Mouse (Mus musculus) liver, embryonic 16.5 days (tissue): ENCODE results near the gene Slc25a15. TPM values are rescaled to one million over a fixed set of nuclear protein-coding genes. Genes with fewer than 3 reads are reported as not detected.

Source experiments
- ATAC-seq: fragments of 200-750 bp; cut with Nextera tagmentation; 2 replicates; pipeline ENCODE4 v1.8.0; 2017; ENCODE audit warnings: low read depth, mild to moderate bottlenecking, moderate number of reproducible peaks, moderate library complexity
- H3K27ac ChIP-seq: fragments of 300-500 bp; sonication (generic); 2 replicates; pipeline ENCODE4 v1.5.1; 2014; ENCODE audit warnings: mild to moderate bottlenecking, low read length
- H3K27me3 ChIP-seq: fragments of 300-500 bp; sonication (generic); 2 replicates; pipeline ENCODE4 v1.6.1; 2014; ENCODE audit warnings: low read depth, low read length, mixed read lengths; ENCODE audit not compliant: control insufficient read depth, insufficient read depth
- H3K36me3 ChIP-seq: fragments of 300-500 bp; sonication (generic); 2 replicates; pipeline ENCODE4 v1.6.1; 2014; ENCODE audit warnings: mild to moderate bottlenecking; ENCODE audit not compliant: control insufficient read depth, insufficient read depth
- H3K4me1 ChIP-seq: fragments of 300-500 bp; sonication (generic); 2 replicates; pipeline ENCODE4 v1.6.1; 2014; ENCODE audit warnings: low read depth, low read length, mixed read lengths; ENCODE audit not compliant: control insufficient read depth
- H3K4me2 ChIP-seq: fragments of 300-500 bp; sonication (generic); 2 replicates; pipeline ENCODE4 v1.6.1; 2014; ENCODE audit warnings: low read depth, low read length, mixed read lengths
- H3K4me3 ChIP-seq: fragments of 300-500 bp; sonication (generic); 2 replicates; pipeline ENCODE4 v1.5.1; 2014; ENCODE audit warnings: low read depth, mild to moderate bottlenecking, low read length
- H3K9ac ChIP-seq: fragments of 300-500 bp; sonication (generic); 2 replicates; pipeline ENCODE4 v1.6.1; 2014; ENCODE audit warnings: low read depth, low read length
- H3K9me3 ChIP-seq: fragments of 300-500 bp; sonication (generic); replicated peaks from 2 replicates; pipeline ENCODE4 v1.6.1; 2016; ENCODE audit warnings: low read length; ENCODE audit not compliant: control insufficient read depth
- WGBS: fragments of 180-500 bp; shearing (Covaris S2); extraction: QIAGEN DNeasy Blood & Tissue Kit; methylation state at CpG from one replicate; pipeline ENCODE4 v1.1.7; 2014; ENCODE audit not compliant: insufficient replicate concordance; 5-methylcytosine and 5-hydroxymethylcytosine counted together
- polyA plus RNA-seq: library from polyadenylated mRNA; unstranded; fragments of >200 nt; fragmentation: Nextera tagmentation; extraction: Ambion mirVana; gene quantifications from 2 replicates; pipeline ENCODE4 v1.2.1, GENCODE M21; 2015

Gene Slc25a15
- polyA plus RNA-seq, 1 experiment from 2014 or later = 27.4 TPM

GRCm38 (mm10) chr8:22376311-22376710 lies 22.1 kb downstream of the Slc25a15 start:
- Histone ChIP-seq H3K36me3 (peaks cover 4% of the 10 kb centered on the region), H3K4me1 (no peaks in the 10 kb centered on the region), H3K4me3 (no peak overlapping the region), H3K27ac (no peak overlapping the region), H3K4me2 (no peak overlapping the region), H3K9me3 (0 out of 2 replicates have a peak, but pooled peaks cover under 1% of the 10 kb centered on the region), H3K27me3 (no peaks in the 10 kb centered on the region), H3K9ac (no peak overlapping the region)
- 73% methylated on average over 5 of the region's 5 CpGs for WGBS
- ATAC-seq = no peak

- WGBS = 68% methylated on average over 6 of the region's 6 CpGs
- Histone ChIP-seq H3K9me3 (no peaks in the 10 kb centered on the region), H3K36me3 (no peaks in the 10 kb centered on the region), H3K27ac (no peak overlapping the region), H3K4me1 (no peaks in the 10 kb centered on the region), H3K4me3 (no peak overlapping the region), H3K27me3 (no peaks in the 10 kb centered on the region), H3K9ac (no peak overlapping the region), H3K4me2 (no peak overlapping the region)
- ATAC-seq = no peak
Measured at GRCm38 (mm10) chr8:22359882-22360281, 38.5 kb downstream of the Slc25a15 start.

- H3K36me3 ChIP-seq = no peaks in the 10 kb centered on the region
- no peaks in the 10 kb centered on the region for H3K27me3 ChIP-seq
- H3K4me1 ChIP-seq = no peaks in the 10 kb centered on the region
- H3K9me3 ChIP-seq = no peaks in the 10 kb centered on the region
- no peak overlapping the region for H3K4me2 ChIP-seq
- no peak for ATAC-seq
- 66% methylated on average over 6 of the region's 6 CpGs for WGBS
- H3K4me3 ChIP-seq = no peak overlapping the region
- H3K27ac ChIP-seq = no peak overlapping the region
- H3K9ac ChIP-seq = no peak overlapping the region
Measured at GRCm38 (mm10) chr8:22359359-22359758, 39.0 kb downstream of the Slc25a15 start.

- no peaks in the 10 kb centered on the region for H3K36me3 ChIP-seq
- H3K9me3 ChIP-seq = no peaks in the 10 kb centered on the region
- no peak overlapping the region for H3K4me2 ChIP-seq
- no peak overlapping the region for H3K4me3 ChIP-seq
- no peak overlapping the region for H3K27ac ChIP-seq
- H3K9ac ChIP-seq = no peak overlapping the region
- WGBS = 64% methylated on average over 13 of the region's 13 CpGs
- no peaks in the 10 kb centered on the region for H3K4me1 ChIP-seq
- no peaks in the 10 kb centered on the region for H3K27me3 ChIP-seq
- ATAC-seq = no peak
Measured at GRCm38 (mm10) chr8:22335426-22335825, 63.0 kb downstream of the Slc25a15 start.

Other genes starting within 250 kb of the Slc25a15 start
- 1.3 and 1.4 TPM in 2 replicates for gene Nek3, start 232.2 kb downstream of the Slc25a15 start, polyA plus RNA-seq
- gene Ckap2, start 212.8 kb downstream of the Slc25a15 start, polyA plus RNA-seq = 19.9 and 22.1 TPM in 2 replicates
- 7.5 and 7.6 TPM in 2 replicates for gene Vps36, start 205.8 kb downstream of the Slc25a15 start, polyA plus RNA-seq
- gene Thsd1, start 171.3 kb downstream of the Slc25a15 start, polyA plus RNA-seq = 1.8 and 2.1 TPM in 2 replicates
- gene Tpte, start 115.2 kb downstream of the Slc25a15 start, polyA plus RNA-seq = not detected in 2 replicates
- gene Mrps31, start 12.8 kb upstream of the Slc25a15 start, polyA plus RNA-seq = 25.9 and 26.8 TPM in 2 replicates